Mouse (Mus musculus): ENCODE results near the gene Xkr8. TPM values are rescaled to one million over a fixed set of nuclear protein-coding genes. Genes with fewer than 3 reads are reported as not detected.
A peak's percentile ranks its signal among the peaks of the same experiment; 100 is the strongest.

The Xkr8 gene
- total RNA-seq, 2 experiments from 2014 or later = 2.5 to 3.3 TPM

DNA sequence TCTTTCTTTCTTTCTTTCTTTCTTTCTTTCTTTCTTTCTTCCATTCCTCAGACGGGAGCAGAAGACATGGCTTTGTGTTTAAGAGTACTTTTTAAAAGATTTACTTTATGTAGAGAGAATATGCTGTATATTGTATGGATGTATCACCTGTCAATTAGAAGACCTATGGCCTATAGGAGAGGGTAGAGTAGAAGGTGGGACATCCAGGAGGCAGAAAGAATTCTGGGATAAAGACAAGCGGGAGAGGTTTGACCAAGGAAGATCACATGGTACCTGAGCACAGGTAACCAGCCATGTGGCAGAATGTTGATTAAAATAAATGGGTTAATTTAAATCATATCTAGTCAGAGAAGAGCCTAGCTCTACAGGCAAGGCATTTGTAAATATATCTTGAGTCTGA lies 2.4 kb upstream of the Xkr8 start:
- DNase-seq (ENCODE audit: extremely low spot score in 1 of 2, low spot score in 2 of 2) = no peak
- TF ChIP-seq CTCF (IDR thresholded peaks at IDR 0.05) = no peak
- no peak overlapping the region for H3K27ac ChIP-seq
- H3K4me3 ChIP-seq = no peak overlapping the region
- intact Hi-C loops (cut with DNase I) = no loop called here

DNA sequence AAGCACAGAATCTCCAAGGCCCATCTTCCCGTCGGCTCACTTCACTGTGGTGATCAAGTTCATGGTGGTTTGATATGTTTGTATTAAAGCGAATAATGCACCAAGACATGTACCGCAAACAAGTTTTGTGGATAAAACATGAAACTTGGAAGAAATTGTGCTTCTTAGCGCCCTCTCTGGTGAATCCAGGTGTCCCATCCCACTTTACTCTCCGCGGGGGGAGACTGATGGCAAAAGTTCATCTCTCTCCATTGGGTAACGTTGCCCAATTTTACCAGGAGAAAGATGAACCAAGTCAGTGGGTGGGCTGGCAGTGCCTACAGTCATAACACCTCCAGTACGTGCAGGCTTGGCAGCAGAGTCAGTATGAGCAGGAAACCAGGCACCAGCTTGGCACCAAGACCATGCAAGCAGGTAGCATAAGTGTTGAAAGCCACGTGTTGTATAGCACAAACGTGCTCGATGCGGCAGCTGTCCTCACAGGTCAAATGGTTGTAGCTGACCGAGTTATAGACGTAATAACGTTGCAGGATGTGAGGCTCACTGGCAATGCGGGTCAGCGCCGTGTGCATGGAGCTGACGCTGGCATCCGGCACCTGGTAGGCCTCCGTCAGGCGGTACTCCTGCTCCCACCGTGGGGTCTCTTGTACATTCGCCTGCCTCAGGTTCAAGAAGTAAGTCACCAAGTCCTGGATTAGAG lies 875 bp upstream of the Xkr8 start:
- DNase-seq (ENCODE audit: extremely low spot score in 1 of 2, low spot score in 2 of 2) = no peak
- peak; percentile 2; the same call in 1 of the 2 replicates for TF ChIP-seq CTCF (IDR thresholded peaks at IDR 0.05)
- Histone ChIP-seq H3K27ac (no peak overlapping the region), H3K4me3 (no peak overlapping the region)
- intact Hi-C loops (cut with DNase I) = no loop called here

DNA sequence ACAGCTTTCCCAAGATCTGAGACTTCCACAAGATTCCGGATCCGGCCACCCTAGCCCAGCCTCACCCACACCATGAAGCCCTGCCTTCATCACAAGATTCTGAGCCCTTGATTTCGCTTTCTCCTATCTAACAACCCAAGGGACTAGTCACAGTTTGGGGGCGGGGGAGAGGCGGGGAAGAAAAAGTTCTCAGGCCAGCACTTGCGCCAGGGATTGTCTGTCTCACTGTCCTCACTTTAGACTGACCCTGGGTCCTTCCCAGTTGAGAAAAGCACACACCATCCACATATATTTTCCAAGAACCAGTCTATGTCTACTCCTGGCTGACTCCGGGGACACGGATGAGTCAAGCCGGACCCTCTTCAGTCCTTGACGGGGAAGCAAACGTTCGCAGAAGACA lies 730 bp downstream of the Xkr8 start:
- H3K4me3 ChIP-seq = peak overlapping the region; percentile 47
- no peak overlapping the region for H3K27ac ChIP-seq
- no peak for TF ChIP-seq CTCF (IDR thresholded peaks at IDR 0.05)
- no peak for DNase-seq (ENCODE audit: extremely low spot score in 1 of 2, low spot score in 2 of 2)
- intact Hi-C loops (cut with DNase I) = no loop called here

DNA sequence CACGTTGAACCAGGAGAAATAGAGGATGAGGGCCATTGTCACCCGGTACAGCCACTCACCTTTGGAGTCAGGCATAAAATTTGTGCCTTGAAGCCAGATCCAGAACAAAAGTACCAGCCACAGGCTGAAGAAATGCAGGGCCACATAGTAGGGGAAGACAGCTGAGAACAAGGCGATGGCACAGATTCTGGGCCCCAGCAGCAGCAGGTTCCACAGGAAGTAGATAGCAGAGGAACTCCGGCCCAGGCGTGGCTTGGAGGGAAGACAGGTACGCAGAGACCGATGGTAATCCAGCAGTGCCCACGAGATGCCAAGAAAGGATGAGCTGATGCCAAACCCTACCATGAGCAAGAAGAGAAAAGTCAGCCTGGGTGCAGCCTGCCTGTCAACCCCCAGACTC lies 4.1 kb downstream of the Xkr8 start:
- TF ChIP-seq CTCF (IDR thresholded peaks at IDR 0.05) = no peak
- intact Hi-C loops (cut with DNase I) = no loop called here
- Histone ChIP-seq H3K27ac (no peak overlapping the region), H3K4me3 (no peak overlapping the region)
- no peak for DNase-seq (ENCODE audit: extremely low spot score in 1 of 2, low spot score in 2 of 2)

DNA sequence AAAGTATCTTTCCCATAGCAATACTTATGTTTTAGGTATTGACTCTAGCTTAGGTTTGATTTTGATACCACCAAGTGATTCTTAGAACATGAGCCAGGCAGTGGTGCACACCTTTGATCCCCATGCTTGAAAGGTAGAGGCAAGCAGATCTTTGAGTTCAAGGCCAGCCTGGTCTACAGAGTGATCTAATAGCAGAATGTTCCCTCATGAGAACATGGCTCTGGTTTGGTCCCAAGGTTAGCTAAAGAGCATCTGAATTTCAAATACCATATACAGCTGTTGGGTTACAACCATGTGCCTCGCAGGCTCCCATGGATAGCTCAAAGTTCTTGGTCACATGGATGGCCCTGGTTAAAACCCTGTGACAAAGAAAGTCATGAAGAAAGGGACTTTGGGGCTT lies 14.1 kb downstream of the Xkr8 start:
- Histone ChIP-seq H3K4me3 (no peak overlapping the region), H3K27ac (no peak overlapping the region)
- intact Hi-C loops (cut with DNase I) = no loop called here
- TF ChIP-seq CTCF (IDR thresholded peaks at IDR 0.05) = no peak
- DNase-seq (ENCODE audit: extremely low spot score in 1 of 2, low spot score in 2 of 2) = no peak

DNA sequence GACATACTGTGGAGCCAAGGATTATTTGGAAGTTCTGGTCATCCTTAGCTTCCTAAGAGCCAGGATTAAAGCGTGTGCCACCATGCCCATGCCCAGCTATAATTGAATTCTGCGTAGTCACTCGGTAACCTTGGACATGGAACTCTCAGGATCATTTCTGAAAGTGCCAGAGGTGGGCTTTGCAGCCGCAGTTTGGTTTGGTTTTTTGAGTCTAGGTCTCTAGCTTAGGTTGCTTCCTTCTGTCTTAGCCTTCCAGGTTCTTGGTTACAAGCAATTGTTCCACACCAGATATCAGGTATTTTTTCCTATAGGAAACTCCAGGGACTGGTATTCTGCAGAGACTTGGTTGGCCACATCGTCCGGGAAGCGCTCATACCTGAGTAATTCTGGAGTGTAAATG lies 19.2 kb downstream of the Xkr8 start:
- TF ChIP-seq CTCF (IDR thresholded peaks at IDR 0.05) = no peak
- DNase-seq (ENCODE audit: extremely low spot score in 1 of 2, low spot score in 2 of 2) = no peak
- intact Hi-C loops (cut with DNase I) = no loop called here

DNA sequence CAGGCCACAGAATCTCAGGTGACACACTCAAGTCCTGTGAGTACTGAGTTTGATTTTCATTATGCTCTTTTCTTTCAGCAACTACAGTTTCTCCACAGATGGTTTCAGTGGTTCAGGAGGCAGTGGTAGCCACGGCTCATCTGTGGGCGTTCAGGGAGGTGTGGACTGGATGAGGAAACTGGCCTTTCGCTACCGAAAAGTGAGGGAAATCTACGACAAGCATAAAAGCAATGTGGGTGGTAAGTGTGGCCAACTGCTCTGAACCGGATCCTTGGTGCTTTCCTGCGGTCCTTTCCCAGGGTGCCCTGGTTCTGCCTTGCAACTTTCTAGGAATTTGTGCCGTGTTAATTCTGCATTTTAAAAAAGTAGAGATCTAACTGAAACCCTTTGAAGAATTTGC lies 25.5 kb downstream of the Xkr8 start:
- intact Hi-C loops (cut with DNase I) = no loop called here
- H3K4me3 ChIP-seq = no peak overlapping the region
- TF ChIP-seq CTCF (IDR thresholded peaks at IDR 0.05) = no peak
- no peak for DNase-seq (ENCODE audit: extremely low spot score in 1 of 2, low spot score in 2 of 2)
- H3K27ac ChIP-seq = no peak overlapping the region

More for the DNA sequence above, 19.2 kb downstream of the Xkr8 start:
- Histone ChIP-seq H3K4me3 (no peak overlapping the region), H3K27ac (no peak overlapping the region)

DNA sequence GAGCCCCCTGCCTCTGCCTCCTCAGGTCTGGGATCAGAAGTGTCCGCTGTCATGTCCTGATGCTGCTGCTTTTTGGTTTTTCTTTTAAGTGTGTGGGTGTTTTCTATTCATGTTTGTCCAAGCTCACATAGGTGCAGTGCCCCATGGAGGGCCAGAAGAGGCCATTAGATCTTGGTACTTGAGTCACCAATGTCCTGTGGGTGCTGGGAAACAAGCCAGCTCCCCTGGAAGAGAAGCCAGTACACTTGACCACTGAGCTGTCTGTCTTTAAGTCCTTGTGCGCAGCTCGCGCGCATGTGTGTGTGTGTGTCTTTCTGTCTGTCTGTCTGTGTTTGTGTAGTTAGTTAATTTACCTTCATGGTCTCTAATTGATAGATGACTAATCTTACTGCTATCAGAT lies 30.3 kb downstream of the Xkr8 start:
- no peak overlapping the region for H3K4me3 ChIP-seq
- H3K27ac ChIP-seq = no peak overlapping the region
- intact Hi-C loops (cut with DNase I) = no loop called here
- DNase-seq (ENCODE audit: extremely low spot score in 1 of 2, low spot score in 2 of 2) = no peak
- no peak for TF ChIP-seq CTCF (IDR thresholded peaks at IDR 0.05)

DNA sequence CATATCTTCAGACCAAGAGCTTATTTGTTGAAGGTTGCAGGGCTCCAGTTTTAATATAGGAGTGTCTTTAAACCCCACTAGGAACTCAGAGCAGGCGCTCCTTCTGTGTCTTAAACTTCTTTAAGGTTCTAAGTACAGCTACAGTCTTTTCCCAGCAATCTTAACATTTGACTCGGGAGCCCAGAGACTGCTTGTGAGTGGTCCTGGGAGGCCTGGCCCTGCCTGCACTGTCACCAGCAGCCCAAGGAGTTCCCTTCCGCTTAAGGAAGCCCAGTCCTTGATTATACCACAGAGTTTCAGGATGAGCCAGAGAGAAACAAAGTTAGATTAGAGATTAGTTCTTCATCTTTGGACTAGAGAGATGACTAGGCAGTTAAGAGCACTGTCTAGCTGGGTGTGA lies 39.0 kb downstream of the Xkr8 start:
- DNase-seq (ENCODE audit: extremely low spot score in 1 of 2, low spot score in 2 of 2) = no peak
- H3K27ac ChIP-seq = no peak overlapping the region
- intact Hi-C loops (cut with DNase I) = no loop called here
- H3K4me3 ChIP-seq = no peak overlapping the region
- no peak for TF ChIP-seq CTCF (IDR thresholded peaks at IDR 0.05)

DNA sequence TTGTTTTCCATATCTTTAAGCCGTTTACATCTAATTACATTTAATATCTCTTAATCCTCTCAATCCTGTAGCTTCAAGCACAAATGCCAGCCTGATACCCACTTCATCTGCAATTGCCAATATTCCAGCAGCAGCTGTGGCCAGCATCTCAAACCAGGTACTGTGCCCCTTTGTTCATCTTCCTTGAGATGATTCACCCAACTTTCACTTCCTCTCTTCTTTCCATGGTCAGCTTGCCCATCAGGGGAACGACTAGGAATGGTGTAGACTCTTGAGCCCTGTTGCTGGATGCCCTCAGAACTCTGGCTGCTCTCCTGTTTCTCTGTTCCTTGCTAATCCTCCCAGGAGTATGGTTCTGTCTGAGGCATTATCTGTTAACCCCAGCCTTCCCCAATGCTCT lies 42.7 kb downstream of the Xkr8 start:
- Histone ChIP-seq H3K27ac (no peak overlapping the region), H3K4me3 (no peak overlapping the region)
- intact Hi-C loops (cut with DNase I) = no loop called here
- DNase-seq (ENCODE audit: extremely low spot score in 1 of 2, low spot score in 2 of 2) = no peak
- no peak for TF ChIP-seq CTCF (IDR thresholded peaks at IDR 0.05)

DNA sequence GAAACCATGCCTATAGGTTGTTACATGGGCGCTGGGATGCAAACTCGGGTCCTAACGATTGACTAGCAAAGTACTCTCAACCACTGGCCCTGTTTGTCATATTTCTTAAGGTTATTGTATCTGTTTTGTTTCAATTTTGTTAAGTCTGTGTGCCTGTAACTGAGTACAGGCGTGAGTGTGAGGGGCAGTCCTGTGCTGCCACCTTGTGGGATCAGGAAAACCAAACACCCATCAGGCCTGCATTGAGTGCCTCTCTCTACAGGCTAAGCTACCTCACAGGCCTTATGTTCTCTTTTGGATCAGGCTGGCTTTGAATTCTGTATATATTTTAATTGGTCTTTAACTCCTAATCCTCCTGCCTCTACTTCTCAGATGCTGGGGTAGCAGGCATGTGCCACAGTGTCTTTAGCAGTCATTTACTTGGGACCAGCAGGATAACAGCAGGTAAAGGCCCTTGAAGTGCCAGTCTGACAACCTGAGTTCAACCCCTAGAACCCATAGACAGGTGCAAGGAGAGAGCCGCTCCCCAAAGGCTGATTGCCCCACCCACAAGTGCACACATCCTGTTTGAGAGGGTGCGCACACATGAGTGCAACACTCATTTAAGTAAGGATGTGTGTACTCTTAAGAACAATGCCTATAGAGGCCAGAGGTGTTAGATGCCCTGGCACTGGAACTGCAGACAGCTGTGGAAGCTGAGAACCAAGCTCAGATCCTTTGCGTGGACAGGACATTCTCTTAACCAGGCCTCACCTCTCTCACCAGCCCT lies 55.4 kb downstream of the Xkr8 start:
- DNase-seq (ENCODE audit: extremely low spot score in 1 of 2, low spot score in 2 of 2) = peak; percentile 14 to 35
- intact Hi-C loops (cut with DNase I) = loop anchor here (2.0 kb wide), 1 partner anchor 130 kb away; no protein-coding TSS in a partner anchor
- Histone ChIP-seq H3K27ac (no peak overlapping the region), H3K4me3 (no peak overlapping the region)
- peak; percentile 75 for TF ChIP-seq CTCF (IDR thresholded peaks at IDR 0.05)

Other genes with a start within 250 kb of the Xkr8 start
- gene Sesn2, start 222.0 kb downstream of the Xkr8 start, total RNA-seq (2021) = 10 to 100 TPM; 10.4 to 10.7 TPM
- gene Atpif1, start 198.9 kb downstream of the Xkr8 start, total RNA-seq (2021) = 100 to 1,000 TPM; 430 to 458 TPM
- 10 to 100 TPM; 91.4 to 92.9 TPM for gene Dnajc8, start 197.0 kb downstream of the Xkr8 start, total RNA-seq (2021)
- 1 to 10 TPM in 1 of 2 experiments, under 1 TPM in 1; 1.00 to 1.2 TPM for gene Ptafr, start 168.5 kb downstream of the Xkr8 start, total RNA-seq (2021)
- 10 to 100 TPM; 31.0 to 33.5 TPM for gene Eya3, start 93.6 kb downstream of the Xkr8 start, total RNA-seq (2021)
- 1 to 10 TPM; 4.3 to 4.4 TPM for gene Smpdl3b, start 24.7 kb upstream of the Xkr8 start, total RNA-seq (2021)
- 10 to 100 TPM; 13.0 to 16.2 TPM for gene Rpa2, start 35.8 kb upstream of the Xkr8 start, total RNA-seq (2021)
- gene Themis2, start 63.8 kb upstream of the Xkr8 start, total RNA-seq (2021) = under 1 TPM; 0.86 to 0.94 TPM
- gene Ppp1r8, start 110.6 kb upstream of the Xkr8 start, total RNA-seq (2021) = 10 to 100 TPM; 41.2 to 41.8 TPM
- gene Stx12, start 152.0 kb upstream of the Xkr8 start, total RNA-seq (2021) = 100 to 1,000 TPM; 101 to 110 TPM
- 10 to 100 TPM; 47.6 to 49.9 TPM for gene Fam76a, start 190.0 kb upstream of the Xkr8 start, total RNA-seq (2021)
- gene Fgr, start 241.5 kb upstream of the Xkr8 start, total RNA-seq (2021) = under 1 TPM; 0.23 TPM